21 mouse cellular contexts compared by ENCODE assay signal in genomic region chr15:67024386-67024785, GRCm38 (mm10).
"Had no signal": no experiment of that assay in that cellular context is flagged by ENCODE, and none has a peak within 500 bp of the region (broad histone marks: within the 10 kb centered on the region; RNA-seq: fewer than 3 reads in every experiment).

No protein-coding gene starts in this region.

- H3K27me3 ChIP-seq: limb, embryonic 12.5 days; limb, embryonic 15.5 days; midbrain, embryonic 12.5 days; midbrain, embryonic 15.5 days; neural tube, embryonic 12.5 days; neural tube, embryonic 15.5 days had no signal

- DNase-seq: layer of hippocampus, postnatal 36 days; liver, postnatal 0 days; lung, embryonic 14.5 days; right cerebral cortex, adult 18-20 months; right cerebral cortex, postnatal 14 days; right cerebral cortex, postnatal 4 days; thymus, adult 2 months; thymus, postnatal 14 days had no signal

- H3K4me2 ChIP-seq: limb, embryonic 12.5 days; limb, embryonic 15.5 days; liver, embryonic 11.5 days; lung, embryonic 14.5 days; midbrain, embryonic 12.5 days; midbrain, embryonic 15.5 days; neural tube, embryonic 12.5 days; neural tube, embryonic 15.5 days had no signal

- H3K36me3 ChIP-seq: limb, embryonic 12.5 days; limb, embryonic 15.5 days; midbrain, embryonic 12.5 days; midbrain, embryonic 15.5 days; neural tube, embryonic 12.5 days; neural tube, embryonic 15.5 days had no signal

- H3K4me3 ChIP-seq: left cerebral cortex, adult 2 months; limb, embryonic 12.5 days; limb, embryonic 15.5 days; midbrain, embryonic 12.5 days; midbrain, embryonic 15.5 days; neural tube, embryonic 12.5 days; neural tube, embryonic 15.5 days had no signal

- H3K4me1 ChIP-seq: midbrain, embryonic 15.5 days had no signal

- H3K9me3 ChIP-seq: limb, embryonic 12.5 days; limb, embryonic 15.5 days; midbrain, embryonic 12.5 days; midbrain, embryonic 15.5 days; neural tube, embryonic 15.5 days had no signal

- H3K9ac ChIP-seq: limb, embryonic 12.5 days; limb, embryonic 15.5 days; liver, embryonic 14.5 days; liver, postnatal 0 days; lung, embryonic 14.5 days; midbrain, embryonic 12.5 days; midbrain, embryonic 15.5 days; neural tube, embryonic 12.5 days; neural tube, embryonic 15.5 days had no signal

- ATAC-seq: liver, postnatal 0 days; lung, postnatal 0 days; midbrain, embryonic 15.5 days had no signal

- H3K27ac ChIP-seq: kidney, postnatal 0 days; left cerebral cortex, adult 2 months; limb, embryonic 12.5 days; limb, embryonic 15.5 days; liver, embryonic 14.5 days; macrophage; midbrain, embryonic 12.5 days; midbrain, embryonic 15.5 days; neural tube, embryonic 12.5 days; neural tube, embryonic 15.5 days; stomach, postnatal 0 days had no signal
